Mouse (Mus musculus): ENCODE measurements around the gene Apcs. TPM values are rescaled to one million over a fixed set of nuclear protein-coding genes. Genes with fewer than 3 reads are reported as not detected.

Apcs gene
- polyA plus RNA-seq, 1 experiment from 2014 or later = not detected

DNA sequence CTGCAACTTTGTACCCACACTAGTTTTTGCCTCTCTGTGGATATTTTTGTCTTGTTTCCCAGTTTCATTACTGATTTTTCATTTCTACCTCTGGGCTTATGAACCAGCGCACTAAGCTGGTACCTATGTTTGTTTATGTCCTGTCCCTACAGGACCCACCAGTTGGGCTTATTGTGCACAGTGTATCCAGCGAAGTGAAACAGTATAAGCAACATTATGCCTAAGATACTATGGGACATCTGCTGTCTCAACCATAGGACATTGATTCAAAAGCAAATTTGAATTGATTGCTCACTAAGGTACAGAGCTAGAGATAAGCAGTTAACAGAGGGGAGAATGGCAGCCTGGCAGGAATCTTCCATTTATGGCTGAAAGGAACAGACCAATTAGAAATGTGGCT lies 46.7 kb downstream of the Apcs start:
- ATAC-seq (ENCODE audit: insufficient read depth) = no peak
- 87% methylated on average over 2 of the region's 2 CpGs for WGBS

DNA sequence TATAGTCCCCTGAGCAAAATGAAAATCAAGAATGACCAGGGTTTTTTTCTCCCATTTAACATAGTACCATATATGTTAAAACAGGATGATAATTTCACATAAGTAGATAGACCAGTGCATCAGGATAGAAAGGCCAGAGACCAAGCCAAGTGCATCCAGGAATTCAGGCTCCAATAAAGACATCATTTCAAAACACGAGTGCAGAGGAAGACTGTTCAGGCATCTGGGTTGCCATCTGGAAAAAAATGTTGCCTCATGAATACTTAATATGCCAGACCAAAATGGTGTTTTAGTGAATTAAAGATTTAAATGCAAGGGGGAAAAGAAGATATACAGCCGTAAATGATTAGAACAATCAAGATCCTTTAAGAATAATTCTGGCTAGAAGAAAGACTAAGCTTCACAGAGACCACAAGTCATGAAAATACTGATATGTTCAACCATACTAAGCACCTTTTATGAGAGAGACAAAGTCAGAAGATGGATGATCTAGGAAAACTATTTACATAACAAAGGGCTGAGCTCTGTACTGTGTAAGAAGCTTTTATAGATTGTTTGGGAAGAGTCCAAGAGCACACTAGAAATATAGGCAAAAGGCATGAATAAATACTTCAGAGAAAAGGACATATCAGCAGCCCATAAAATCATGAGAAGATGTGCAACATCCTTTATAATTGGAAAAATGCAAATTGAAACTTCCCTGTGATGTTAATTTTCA lies 47.6 kb downstream of the Apcs start:
- H3K4me1 ChIP-seq (ENCODE audit: insufficient read depth) = no peaks in the 10 kb centered on the region
- H3K9me3 ChIP-seq (ENCODE audit: low read depth, low read length) = no peaks in the 10 kb centered on the region
- no peak overlapping the region for H3K9ac ChIP-seq
- H3K27ac ChIP-seq (ENCODE audit: low read depth) = no peak overlapping the region
- WGBS = 73% methylated on average over 2 of the region's 2 CpGs
- no peak for TF ChIP-seq CTCF (IDR thresholded peaks at IDR 0.05; ENCODE audit: low read depth)
- no peak overlapping the region for H3K4me2 ChIP-seq
- no peak for DNase-seq
- no peak overlapping the region for H3K4me3 ChIP-seq (ENCODE audit: low read depth, low read length)
- no peak for ATAC-seq (ENCODE audit: insufficient read depth)
- H3K27me3 ChIP-seq (ENCODE audit: insufficient read depth, low read length) = no peaks in the 10 kb centered on the region
- H3K36me3 ChIP-seq (ENCODE audit: insufficient read depth) = no peaks in the 10 kb centered on the region

More for the DNA sequence above, 46.7 kb downstream of the Apcs start:
- Histone ChIP-seq H3K4me1 (ENCODE audit: insufficient read depth) (no peaks in the 10 kb centered on the region), H3K9me3 (ENCODE audit: low read depth, low read length) (no peaks in the 10 kb centered on the region), H3K36me3 (ENCODE audit: insufficient read depth) (no peaks in the 10 kb centered on the region), H3K27ac (ENCODE audit: low read depth) (no peak overlapping the region), H3K4me2 (no peak overlapping the region), H3K9ac (no peak overlapping the region), H3K27me3 (ENCODE audit: insufficient read depth, low read length) (no peaks in the 10 kb centered on the region), H3K4me3 (ENCODE audit: low read depth, low read length) (no peak overlapping the region)
- no peak for DNase-seq
- no peak for TF ChIP-seq CTCF (IDR thresholded peaks at IDR 0.05; ENCODE audit: low read depth)

Other genes starting within 250 kb of the Apcs start
- not detected in 2 replicates for gene Crp, start 197.0 kb downstream of the Apcs start, polyA plus RNA-seq (2014; fragmentation: Nextera tagmentation; extraction: Ambion mirVana)
- not detected in 2 replicates for gene Olfr16, start 55.4 kb upstream of the Apcs start, polyA plus RNA-seq (2014; fragmentation: Nextera tagmentation; extraction: Ambion mirVana)
- not detected in 2 replicates for gene Olfr1408, start 242.3 kb upstream of the Apcs start, polyA plus RNA-seq (2014; fragmentation: Nextera tagmentation; extraction: Ambion mirVana)

Data from lung, embryonic 14.5 days (tissue).